Mouse (Mus musculus) cerebellum, adult 18-20 months (tissue): ENCODE measurements around the gene Wipf2.
"Not testable (repeated sequence)": the region's sequence is repeated elsewhere in the genome, so short reads cannot be mapped to it uniquely, and the experiment has no call there.

Experiments used
- DNase-seq, 2 experiments: peaks; one replicate each; pipeline ENCODE4 v3.0.0; 2021

The Wipf2 gene

GRCm38 (mm10) chr11:98910415-98910814 is 47.0 kb downstream of the Wipf2 start:
- DNase-seq = no peak

- no peak for DNase-seq
Measured at GRCm38 (mm10) chr11:98911498-98911897, 48.1 kb downstream of the Wipf2 start.

- no peak for DNase-seq
Measured at GRCm38 (mm10) chr11:98914196-98914595, 50.8 kb downstream of the Wipf2 start.

GRCm38 (mm10) chr11:98916376-98916775 is 52.9 kb downstream of the Wipf2 start:
- not testable (repeated sequence) for DNase-seq

GRCm38 (mm10) chr11:98917428-98918005 is 54.1 kb downstream of the Wipf2 start:
- DNase-seq = no peak

GRCm38 (mm10) chr11:98918231-98918630 is 54.8 kb downstream of the Wipf2 start:
- DNase-seq = no peak

- DNase-seq = no peak
Measured at GRCm38 (mm10) chr11:98919009-98919408, 55.6 kb downstream of the Wipf2 start.

- DNase-seq = peak; percentile 53 to 57
Measured at GRCm38 (mm10) chr11:98921813-98922212, 58.4 kb downstream of the Wipf2 start.

GRCm38 (mm10) chr11:98922307-98922706 is 58.9 kb downstream of the Wipf2 start:
- DNase-seq = peak; percentile 65 to 79

GRCm38 (mm10) chr11:98922851-98923711 is 59.6 kb downstream of the Wipf2 start:
- not testable (repeated sequence) for DNase-seq

- no peak for DNase-seq
Measured at GRCm38 (mm10) chr11:98924633-98925175, 61.3 kb downstream of the Wipf2 start.

GRCm38 (mm10) chr11:98925265-98925721 is 61.9 kb downstream of the Wipf2 start:
- DNase-seq = peak in 1 of 2 experiments; percentile 41

- DNase-seq = peak in 1 of 2 experiments; percentile 25
Measured at GRCm38 (mm10) chr11:98925868-98926311, 62.5 kb downstream of the Wipf2 start.

- DNase-seq = no peak
Measured at GRCm38 (mm10) chr11:98926553-98926952, 63.1 kb downstream of the Wipf2 start.

GRCm38 (mm10) chr11:98927438-98928076 is 64.1 kb downstream of the Wipf2 start, which contains the start of gene Rara:
Rara (plus strand) TSS chr11:98927818.
- peak; percentile 78 to 84 for DNase-seq

- DNase-seq = peak; percentile 68 to 70
Measured at GRCm38 (mm10) chr11:98928186-98928893, 64.9 kb downstream of the Wipf2 start.

- DNase-seq = peak; percentile 79 to 80
Measured at GRCm38 (mm10) chr11:98929503-98929902, 66.1 kb downstream of the Wipf2 start.

GRCm38 (mm10) chr11:98930127-98930601 is 66.7 kb downstream of the Wipf2 start:
- peak; percentile 83 to 85 for DNase-seq

GRCm38 (mm10) chr11:98930773-98931512 is 67.5 kb downstream of the Wipf2 start:
- peak; percentile 39 to 47 for DNase-seq

GRCm38 (mm10) chr11:98931513-98932292 is 68.3 kb downstream of the Wipf2 start:
- peak; percentile 41 to 62 for DNase-seq
